Mouse (Mus musculus) gastrocnemius, adult 2 months (tissue): ENCODE measurements around the gene Alx1. TPM values are rescaled to one million over a fixed set of nuclear protein-coding genes. Genes with fewer than 3 reads are reported as not detected.

ENCODE experiments used
- DNase-seq: peaks from one replicate; pipeline ENCODE4 v3.0.0; 2022
- H3K27ac ChIP-seq: fragments of 200-600 bp; 2 replicates; pipeline ENCODE4 v1.8.1; 2022; ENCODE audit warnings: mild to moderate bottlenecking
- H3K4me3 ChIP-seq: fragments of 200-600 bp; 2 replicates; pipeline ENCODE4 v1.8.1; 2022; ENCODE audit warnings: mild to moderate bottlenecking, moderate library complexity
- CTCF ChIP-seq: fragments of 200-600 bp; IDR thresholded peaks from 2 replicates; pipeline ENCODE4 v1.8.1; 2022; ENCODE audit warnings: antibody characterized with exemption, mild to moderate bottlenecking, moderate library complexity
- intact Hi-C: fragments of 180-260 bp; cut with DNase I; formaldehyde crosslinking; loops from one replicate; pipeline ENCODE4 v1.15.1; 2025
- total RNA-seq, 2 experiments: library from RNA; stranded (reverse); gene quantifications; 2 replicates each; pipeline ENCODE4 v1.2.3; 2021

Alx1 gene
- total RNA-seq, 2 experiments from 2014 or later, result not detected

GRCm38 (mm10) chr10:103000902-103001301 is 29.1 kb downstream of the Alx1 start:
- intact Hi-C loops, result no loop called here
- DNase-seq, result no peak
- no peak for TF ChIP-seq CTCF
- Histone ChIP-seq H3K27ac (no peak overlapping the region), H3K4me3 (no peak overlapping the region)

DNA sequence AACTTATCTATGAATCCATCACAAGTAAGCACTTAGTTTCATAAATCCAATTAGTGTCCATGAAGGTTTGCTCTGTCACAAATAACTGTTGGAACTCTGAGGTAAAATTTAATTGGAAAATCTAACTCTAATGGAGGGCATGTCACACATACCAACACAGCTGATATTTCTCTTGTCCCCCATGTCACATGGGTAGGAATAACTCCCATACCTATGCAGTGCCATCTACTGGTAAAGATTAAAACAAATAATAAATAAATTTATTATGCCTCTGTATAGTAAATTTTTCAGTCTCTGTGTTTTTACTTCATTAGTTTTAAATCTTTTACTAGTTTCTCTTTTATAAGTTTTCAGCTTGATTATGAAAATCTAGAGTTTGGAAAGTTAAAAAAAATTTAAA is 30.4 kb downstream of the Alx1 start:
- no peak overlapping the region for H3K4me3 ChIP-seq
- intact Hi-C loops, result no loop called here
- no peak overlapping the region for H3K27ac ChIP-seq
- TF ChIP-seq CTCF, result 0 out of 2 replicates have a peak, but pooled peaks have one; percentile 3
- no peak for DNase-seq

DNA sequence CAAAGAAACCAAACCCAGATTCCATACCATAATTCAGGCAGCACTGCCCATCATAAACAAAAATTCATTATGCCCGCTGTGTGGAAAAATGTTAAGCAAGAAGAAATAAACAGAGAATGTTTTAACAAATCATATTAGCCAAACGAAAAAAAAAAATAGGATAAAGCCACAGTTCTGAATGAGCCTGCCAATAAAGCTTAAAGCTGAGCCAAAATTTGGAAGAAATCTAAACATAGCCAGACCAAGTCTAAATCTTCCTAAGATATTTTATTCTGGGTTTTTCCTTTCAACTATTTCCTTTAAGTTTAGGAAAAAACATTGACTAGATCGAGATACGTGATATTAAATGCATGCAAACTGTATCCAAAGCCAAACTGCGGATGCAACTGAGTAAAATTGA is 54.9 kb downstream of the Alx1 start:
- Histone ChIP-seq H3K4me3 (no peak overlapping the region), H3K27ac (no peak overlapping the region)
- intact Hi-C loops, result no loop called here
- no peak for DNase-seq
- TF ChIP-seq CTCF, result no peak

DNA sequence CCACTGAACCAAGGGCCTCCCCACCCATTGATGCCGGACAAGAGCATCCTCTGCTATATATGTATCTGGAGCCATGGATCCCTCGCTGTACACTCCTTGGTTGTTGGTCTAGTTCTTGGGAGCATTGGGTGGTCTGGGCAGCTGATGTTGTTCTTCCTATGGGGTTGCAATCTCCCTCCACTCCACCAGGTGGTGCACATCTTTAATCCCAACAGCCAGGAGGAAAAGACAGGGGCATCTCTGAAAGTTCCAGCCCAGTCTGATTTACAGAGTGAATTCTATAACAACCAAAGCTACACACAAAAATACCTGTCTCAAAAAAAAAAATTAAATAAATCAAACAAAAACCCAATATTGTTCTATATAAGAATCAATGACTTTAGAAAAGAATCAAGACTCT is 70.4 kb downstream of the Alx1 start:
- no peak overlapping the region for H3K4me3 ChIP-seq
- no peak for DNase-seq
- TF ChIP-seq CTCF, result no peak
- H3K27ac ChIP-seq, result no peak overlapping the region
- intact Hi-C loops, result no loop called here

Other genes starting within 250 kb of the Alx1 start
- gene Lrriq1, start 206.1 kb upstream of the Alx1 start, total RNA-seq, result not detected